Mouse (Mus musculus): ENCODE results near the gene Col4a5. TPM values are rescaled to one million over a fixed set of nuclear protein-coding genes. Genes with fewer than 3 reads are reported as not detected.

Gene Col4a5
- polyA plus RNA-seq, 1 experiment = 2.8 TPM

GRCm38 (mm10) chrX:141724937-141725918, 250.0 kb downstream of the Col4a5 start, which contains the start of gene Irs4:
Gene Irs4 (minus strand): TSS chrX:141725263.
- Histone ChIP-seq H3K4me3 (ENCODE audit: control insufficient read depth, low read depth, low read length) (peak within 1 kb of the TSS; percentile 77), H3K27me3 (ENCODE audit: control insufficient read depth, insufficient read depth, low read length) (no peaks in the 10 kb centered on the region), H3K36me3 (ENCODE audit: control insufficient read depth, insufficient read depth, low read length) (no peaks in the 10 kb centered on the region), H3K4me1 (ENCODE audit: control insufficient read depth, insufficient read depth, low read length) (peaks cover 3% of the 10 kb centered on the region; the same call in 1 of the 2 replicates), H3K27ac (ENCODE audit: control insufficient read depth, insufficient read depth, low read depth, low read length) (no peak within 1 kb of the TSS)
- TF ChIP-seq POLR2A (IDR thresholded peaks at IDR 0.05; ENCODE audit: control insufficient read depth, low read depth, low read length) (no peak), CTCF (IDR thresholded peaks at IDR 0.05; ENCODE audit: control insufficient read depth, insufficient read depth, insufficient replicate concordance, low read depth, low read length) (no peak)

DNA sequence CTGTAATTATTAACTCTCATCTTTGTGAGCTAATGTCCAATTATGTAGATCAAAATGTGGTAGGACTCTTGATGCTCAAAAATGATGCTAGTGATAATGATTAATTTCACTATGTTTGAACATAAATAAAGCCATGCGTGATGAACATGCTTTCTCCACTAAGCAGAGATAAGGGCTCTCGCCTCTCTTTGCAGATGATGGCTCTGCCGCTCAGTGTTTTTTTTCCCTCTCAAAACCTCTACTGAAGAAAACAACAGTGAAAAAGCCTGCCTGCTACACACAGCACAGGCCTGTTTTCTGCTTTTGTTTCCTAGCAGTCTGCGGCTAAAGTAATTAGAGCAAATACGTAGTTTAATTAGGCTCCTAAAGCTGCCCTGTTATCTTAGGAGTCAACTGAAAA, 254.4 kb downstream of the Col4a5 start:
- Histone ChIP-seq H3K36me3 (ENCODE audit: control insufficient read depth, insufficient read depth, low read length) (no peaks in the 10 kb centered on the region), H3K27me3 (ENCODE audit: control insufficient read depth, insufficient read depth, low read length) (no peaks in the 10 kb centered on the region), H3K4me1 (ENCODE audit: control insufficient read depth, insufficient read depth, low read length) (no peaks in the 10 kb centered on the region), H3K4me3 (ENCODE audit: control insufficient read depth, low read depth, low read length) (no peak overlapping the region), H3K27ac (ENCODE audit: control insufficient read depth, insufficient read depth, low read depth, low read length) (no peak overlapping the region)
- TF ChIP-seq POLR2A (IDR thresholded peaks at IDR 0.05; ENCODE audit: control insufficient read depth, low read depth, low read length) = no peak
- no peak for TF ChIP-seq CTCF (IDR thresholded peaks at IDR 0.05; ENCODE audit: control insufficient read depth, insufficient read depth, insufficient replicate concordance, low read depth, low read length)

Other genes with a start within 250 kb of the Col4a5 start
- gene Col4a6, start 1.3 kb upstream of the Col4a5 start, polyA plus RNA-seq (2012; rRNA removed) = 1.5 and 1.8 TPM in 2 replicates
- 0.58 and 0.76 TPM in 2 replicates for gene Irs4, start 249.9 kb downstream of the Col4a5 start, polyA plus RNA-seq (2012; rRNA removed)